Mouse (Mus musculus): ENCODE measurements at regions not wholly inside any gene's neighbourhood (a gene's known extent, or its start where the extent isn't known, plus 50 kb on each side); places are given as distances from the start of the nearest gene placed in this dataset.

DNA sequence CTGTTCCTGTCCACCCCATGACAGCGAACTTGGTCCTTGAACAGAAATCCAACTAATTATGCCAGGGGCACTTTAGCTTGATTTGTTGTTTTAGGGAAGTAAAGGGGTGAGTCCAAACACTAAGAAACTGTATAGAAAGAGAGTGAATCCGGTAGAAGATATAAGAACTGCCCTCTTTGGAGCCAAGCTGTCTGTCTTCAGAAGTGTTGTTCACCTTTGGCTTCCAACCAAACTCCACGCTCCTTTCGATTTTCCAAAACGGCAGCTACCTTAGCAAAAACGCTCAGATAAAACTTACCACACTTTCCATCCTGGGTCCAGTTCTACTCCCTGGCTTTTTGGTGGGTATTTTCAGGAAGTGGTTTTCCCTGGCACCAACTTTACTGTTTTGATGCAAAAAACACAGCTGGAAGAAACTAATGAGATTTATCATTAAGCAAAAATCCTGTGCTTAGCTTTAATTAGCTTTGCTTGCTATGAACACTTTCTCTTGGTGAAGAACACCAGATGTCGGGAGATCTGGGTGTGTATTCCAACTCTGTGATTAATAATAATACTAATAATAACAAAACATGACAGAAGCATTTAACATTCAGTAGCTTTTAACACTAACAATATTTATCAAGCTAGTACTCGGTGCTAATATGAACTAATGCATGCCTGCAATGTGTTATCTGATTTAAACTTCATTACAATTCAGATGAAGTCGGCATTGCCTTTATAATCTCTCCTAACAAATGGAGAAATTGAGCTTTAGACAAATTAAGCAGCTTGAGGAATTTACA lies 365.3 kb downstream of the Ets1 start:
- TF ChIP-seq CTCF (IDR thresholded peaks at IDR 0.05; ENCODE audit: low read depth, low read length) (no peak), TAL1 (conservative IDR thresholded peaks at IDR 0.05; ENCODE audit: low read depth, low read length) (no peak), POLR2AphosphoS5 (IDR thresholded peaks at IDR 0.05; ENCODE audit: insufficient replicate concordance, low read depth, low read length) (no peak), GATA1 (IDR thresholded peaks at IDR 0.05; ENCODE audit: borderline replicate concordance, low read length) (no peak)
